ENCODE assay signal across 15 mouse cellular contexts in genomic region chr4:127639765-127640164, GRCm38 (mm10).
DNase-seq lines count a peak whose midpoint lies in the region; ATAC-seq and TF ChIP-seq lines count a peak whose summit lies in the region.
"Had no signal": no experiment of that assay in that cellular context is flagged by ENCODE, and none has a peak within 500 bp of the region (broad histone marks: within the 10 kb centered on the region; RNA-seq: fewer than 3 reads in every experiment).

No protein-coding gene starts in this region.

- no peak for TF ChIP-seq POLR2A in thymus, adult 2 months (IDR thresholded peaks at IDR 0.05; ENCODE audit: control insufficient read depth, extremely low read depth, insufficient read depth, low read length, poor library complexity)

- H3K9ac ChIP-seq in lung, embryonic 16.5 days (ENCODE audit: low read length), result no peak overlapping the region
- H3K9ac ChIP-seq in limb, embryonic 13.5 days, result no peak overlapping the region
- H3K9ac ChIP-seq: liver, embryonic 12.5 days had no signal

- H3K36me3 ChIP-seq in lung, embryonic 16.5 days (ENCODE audit: control insufficient read depth, insufficient read depth, low read length), result no peaks in the 10 kb centered on the region
- no peaks in the 10 kb centered on the region for H3K36me3 ChIP-seq in hindbrain, embryonic 10.5 days
- H3K36me3 ChIP-seq in limb, embryonic 13.5 days, result no peaks in the 10 kb centered on the region
- no peaks in the 10 kb centered on the region for H3K36me3 ChIP-seq in thymus, adult 2 months (ENCODE audit: control insufficient read depth, insufficient read depth, low read length)
- H3K36me3 ChIP-seq: liver, embryonic 12.5 days had no signal

- TF ChIP-seq CTCF in thymus, adult 2 months (IDR thresholded peaks at IDR 0.05; ENCODE audit: borderline replicate concordance, control insufficient read depth, extremely low read depth, insufficient read depth, low read length, poor library complexity), result no peak

- WGBS in lung, embryonic 16.5 days, result 79% methylated on average over 3 of the region's 3 CpGs
- WGBS in hindbrain, embryonic 10.5 days, result 86% methylated on average over 3 of the region's 3 CpGs
- WGBS in limb, embryonic 13.5 days, result 90% methylated on average over 3 of the region's 3 CpGs
- WGBS in thymus, adult 2 months, result 89% methylated on average over 3 of the region's 3 CpGs

- H3K27ac ChIP-seq in lung, embryonic 16.5 days (ENCODE audit: low read length), result no peak overlapping the region
- H3K27ac ChIP-seq in hindbrain, embryonic 10.5 days, result peak overlapping the region; percentile 89
- no peak overlapping the region for H3K27ac ChIP-seq in limb, embryonic 13.5 days
- H3K27ac ChIP-seq in thymus, adult 2 months (ENCODE audit: control insufficient read depth, insufficient read depth, low read length), result no peak overlapping the region
- H3K27ac ChIP-seq: heart, adult 2 months; liver, embryonic 12.5 days had no signal

- H3K9me3 ChIP-seq in lung, embryonic 16.5 days (ENCODE audit: control insufficient read depth, low read length), result no peaks in the 10 kb centered on the region
- H3K9me3 ChIP-seq in hindbrain, embryonic 10.5 days, result no peaks in the 10 kb centered on the region
- H3K9me3 ChIP-seq in limb, embryonic 13.5 days, result no peaks in the 10 kb centered on the region
- H3K9me3 ChIP-seq: liver, embryonic 12.5 days had no signal

- no peak for DNase-seq in lung, postnatal 36 days
- no peak for DNase-seq in hindbrain, embryonic 10.5 days (ENCODE audit: low spot score)
- no peak for DNase-seq in B cell, adult 2 months
- DNase-seq in heart, adult 8-10 months (ENCODE audit: low spot score), result no peak
- DNase-seq in thymus, adult 2 months, result no peak
- DNase-seq: adrenal gland, postnatal 14 days; cerebellum, adult 9-10 months; heart, adult 2 months; kidney, adult 8-10 months; lung, postnatal 14 days; thymus, postnatal 36 days had no signal

- H3K4me3 ChIP-seq in lung, embryonic 16.5 days (ENCODE audit: low read length), result no peak overlapping the region
- no peak overlapping the region for H3K4me3 ChIP-seq in hindbrain, embryonic 10.5 days
- H3K4me3 ChIP-seq in limb, embryonic 13.5 days, result no peak overlapping the region
- no peak overlapping the region for H3K4me3 ChIP-seq in thymus, adult 2 months (ENCODE audit: control insufficient read depth, insufficient read depth, low read length)
- H3K4me3 ChIP-seq: erythroblast, embryonic 14.5 days; heart, adult 2 months; liver, embryonic 12.5 days had no signal

- no peak overlapping the region for H3K4me2 ChIP-seq in lung, embryonic 16.5 days (ENCODE audit: low read depth, low read length)
- no peak overlapping the region for H3K4me2 ChIP-seq in limb, embryonic 13.5 days (replicated peaks)
- H3K4me2 ChIP-seq: liver, embryonic 12.5 days had no signal

- no peaks in the 10 kb centered on the region for H3K27me3 ChIP-seq in lung, embryonic 16.5 days (ENCODE audit: control insufficient read depth, insufficient read depth, low read depth, low read length)
- no peaks in the 10 kb centered on the region for H3K27me3 ChIP-seq in hindbrain, embryonic 10.5 days (ENCODE audit: insufficient read depth, poor library complexity, severe bottlenecking)
- no peaks in the 10 kb centered on the region for H3K27me3 ChIP-seq in limb, embryonic 13.5 days
- no peaks in the 10 kb centered on the region for H3K27me3 ChIP-seq in thymus, adult 2 months (ENCODE audit: control insufficient read depth, insufficient read depth, low read length)
- H3K27me3 ChIP-seq: liver, embryonic 12.5 days had no signal

- peaks cover 4% of the 10 kb centered on the region; the same call in 1 of the 2 replicates for H3K4me1 ChIP-seq in lung, embryonic 16.5 days (replicated peaks; ENCODE audit: control insufficient read depth, insufficient read depth, low read length)
- peaks cover 34% of the 10 kb centered on the region for H3K4me1 ChIP-seq in hindbrain, embryonic 10.5 days (replicated peaks)
- peaks cover 36% of the 10 kb centered on the region for H3K4me1 ChIP-seq in limb, embryonic 13.5 days
- no peaks in the 10 kb centered on the region for H3K4me1 ChIP-seq in thymus, adult 2 months (replicated peaks; ENCODE audit: control insufficient read depth, insufficient read depth, low read length)
- H3K4me1 ChIP-seq: liver, embryonic 12.5 days had no signal

- peak; percentile 8; the same call in 1 of the 2 replicates for ATAC-seq in lung, embryonic 16.5 days (ENCODE audit: low read depth)
- ATAC-seq in limb, embryonic 13.5 days (ENCODE audit: low FRiP score, low read depth), result peak; percentile 12; the same call in 1 of the 2 replicates
- ATAC-seq: liver, embryonic 12.5 days had no signal
